Mouse (Mus musculus): ENCODE results near the gene Fgfr2. TPM values are rescaled to one million over a fixed set of nuclear protein-coding genes. Genes with fewer than 3 reads are reported as not detected.

The Fgfr2 gene
- total and polyA plus RNA-seq, 2 experiments from 2014 or later = 17.1 to 47.6 TPM

DNA sequence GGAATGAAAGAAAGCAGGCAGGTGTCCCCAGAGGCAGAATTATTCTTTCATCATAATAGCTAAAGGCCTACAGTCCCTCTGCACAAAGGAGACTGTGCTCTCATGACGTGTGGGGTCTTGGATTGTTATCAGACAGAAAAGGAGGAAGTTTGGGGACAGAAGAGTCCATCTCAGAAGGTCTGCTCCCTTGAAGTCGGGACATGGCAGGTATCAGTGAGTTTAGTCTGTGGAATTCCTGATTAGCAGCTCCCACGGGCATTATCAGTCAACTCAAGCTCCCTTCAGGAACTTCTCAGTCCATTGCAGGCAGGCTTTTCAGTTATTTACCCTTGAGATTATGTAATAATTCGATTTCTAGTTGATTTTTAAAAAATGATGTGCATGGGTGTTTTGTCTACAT is 2559.3 kb downstream of the Fgfr2 start:
- ATAC-seq (no peak), DNase-seq (no peak)
- Histone ChIP-seq H3K36me3 (ENCODE audit: insufficient read depth) (no peaks in the 10 kb centered on the region), H3K4me1 (ENCODE audit: insufficient read depth) (no peaks in the 10 kb centered on the region), H3K9me3 (ENCODE audit: low read length) (no peaks in the 10 kb centered on the region), H3K4me2 (ENCODE audit: low read depth) (no peak overlapping the region), H3K27me3 (ENCODE audit: insufficient read depth, low read length) (no peaks in the 10 kb centered on the region), H3K9ac (no peak overlapping the region), H3K27ac (ENCODE audit: low read depth, low read length) (no peak overlapping the region), H3K4me3 (ENCODE audit: low read depth, low read length) (no peak overlapping the region)
- 64% methylated on average over 4 of the region's 4 CpGs for WGBS
- TF ChIP-seq CTCF (IDR thresholded peaks at IDR 0.05; ENCODE audit: low read depth) = no peak

DNA sequence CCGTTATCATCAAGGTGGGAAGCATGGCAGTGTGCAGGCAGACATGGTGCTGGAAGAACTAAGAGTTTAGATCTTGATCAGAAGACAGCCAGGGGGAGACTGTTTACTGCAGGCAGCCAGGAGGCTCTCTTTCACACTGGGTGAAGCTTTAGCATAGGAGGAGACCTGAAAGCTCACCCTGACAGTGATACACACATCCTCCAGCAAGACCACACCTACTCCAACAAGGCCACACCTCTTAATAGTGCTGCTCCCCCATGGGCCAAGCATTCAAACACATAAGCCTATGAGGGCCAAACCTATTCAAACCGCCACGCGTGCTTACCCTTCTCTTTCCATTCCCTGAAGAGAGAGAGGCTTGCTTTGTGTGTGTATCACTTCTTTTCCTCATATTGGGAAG is 2559.9 kb downstream of the Fgfr2 start:
- no peak for TF ChIP-seq CTCF (IDR thresholded peaks at IDR 0.05; ENCODE audit: low read depth)
- no peak for DNase-seq
- Histone ChIP-seq H3K4me3 (ENCODE audit: low read depth, low read length) (no peak overlapping the region), H3K36me3 (ENCODE audit: insufficient read depth) (no peaks in the 10 kb centered on the region), H3K4me2 (ENCODE audit: low read depth) (no peak overlapping the region), H3K9ac (no peak overlapping the region), H3K9me3 (ENCODE audit: low read length) (no peaks in the 10 kb centered on the region), H3K4me1 (ENCODE audit: insufficient read depth) (no peaks in the 10 kb centered on the region), H3K27ac (ENCODE audit: low read depth, low read length) (no peak overlapping the region), H3K27me3 (ENCODE audit: insufficient read depth, low read length) (no peaks in the 10 kb centered on the region)
- WGBS = 86% methylated on average over 4 of the region's 4 CpGs
- ATAC-seq = no peak

DNA sequence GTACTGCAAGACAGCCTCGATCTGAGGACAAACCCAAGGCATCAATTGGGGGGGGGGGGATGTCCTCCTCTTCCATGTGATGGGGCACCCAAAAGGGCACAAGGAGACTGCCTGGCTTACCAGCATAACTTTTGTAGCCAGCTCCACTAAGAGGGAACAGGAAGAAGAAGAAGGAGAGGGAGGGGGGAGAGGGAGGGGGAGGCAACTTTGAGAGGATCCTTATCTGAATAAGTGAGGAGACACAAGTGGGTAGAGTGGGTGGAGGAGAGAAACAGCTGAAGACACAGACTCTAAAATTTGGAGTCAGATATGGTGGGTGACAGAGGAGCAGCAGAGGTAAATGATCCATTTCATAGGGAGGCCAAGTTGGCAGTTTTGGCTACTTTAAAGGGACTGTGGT is 2562.2 kb downstream of the Fgfr2 start:
- no peak overlapping the region for H3K4me3 ChIP-seq (ENCODE audit: low read depth, low read length)
- DNase-seq = no peak
- no peaks in the 10 kb centered on the region for H3K36me3 ChIP-seq (ENCODE audit: insufficient read depth)
- H3K4me2 ChIP-seq (ENCODE audit: low read depth) = no peak overlapping the region
- H3K27ac ChIP-seq (ENCODE audit: low read depth, low read length) = no peak overlapping the region
- no peaks in the 10 kb centered on the region for H3K9me3 ChIP-seq (ENCODE audit: low read length)
- no peak overlapping the region for H3K9ac ChIP-seq
- WGBS = 88% methylated on average over 1 of the region's 1 CpGs
- no peaks in the 10 kb centered on the region for H3K4me1 ChIP-seq (ENCODE audit: insufficient read depth)
- H3K27me3 ChIP-seq (ENCODE audit: insufficient read depth, low read length) = no peaks in the 10 kb centered on the region
- no peak for ATAC-seq
- TF ChIP-seq CTCF (IDR thresholded peaks at IDR 0.05; ENCODE audit: low read depth) = no peak

DNA sequence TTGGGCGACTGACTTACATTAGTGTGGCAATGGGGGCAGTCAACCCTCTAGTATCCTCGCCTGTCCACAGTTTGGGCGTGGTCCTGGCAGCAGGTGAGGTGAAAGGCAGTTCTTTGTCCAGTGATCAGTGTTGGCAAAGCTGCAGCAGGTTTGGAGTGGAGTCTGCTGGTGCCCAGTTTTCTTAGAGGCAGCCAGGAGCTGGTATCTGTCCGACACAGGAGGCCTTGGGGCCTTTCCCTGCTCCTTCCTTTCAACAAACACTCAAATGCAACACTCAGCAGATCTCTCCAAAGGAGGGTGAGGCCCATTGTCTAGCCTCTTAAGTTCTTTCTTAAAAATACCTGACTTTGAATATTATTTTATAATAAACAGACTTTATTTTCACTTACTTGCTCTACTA is 2564.6 kb downstream of the Fgfr2 start:
- H3K4me2 ChIP-seq (ENCODE audit: low read depth) = no peak overlapping the region
- no peak overlapping the region for H3K27ac ChIP-seq (ENCODE audit: low read depth, low read length)
- WGBS = 79% methylated on average over 4 of the region's 4 CpGs
- H3K9me3 ChIP-seq (ENCODE audit: low read length) = no peaks in the 10 kb centered on the region
- no peak for TF ChIP-seq CTCF (IDR thresholded peaks at IDR 0.05; ENCODE audit: low read depth)
- no peak overlapping the region for H3K9ac ChIP-seq
- H3K36me3 ChIP-seq (ENCODE audit: insufficient read depth) = no peaks in the 10 kb centered on the region
- no peaks in the 10 kb centered on the region for H3K4me1 ChIP-seq (ENCODE audit: insufficient read depth)
- no peak for ATAC-seq
- no peak overlapping the region for H3K4me3 ChIP-seq (ENCODE audit: low read depth, low read length)
- no peak for DNase-seq
- H3K27me3 ChIP-seq (ENCODE audit: insufficient read depth, low read length) = no peaks in the 10 kb centered on the region

DNA sequence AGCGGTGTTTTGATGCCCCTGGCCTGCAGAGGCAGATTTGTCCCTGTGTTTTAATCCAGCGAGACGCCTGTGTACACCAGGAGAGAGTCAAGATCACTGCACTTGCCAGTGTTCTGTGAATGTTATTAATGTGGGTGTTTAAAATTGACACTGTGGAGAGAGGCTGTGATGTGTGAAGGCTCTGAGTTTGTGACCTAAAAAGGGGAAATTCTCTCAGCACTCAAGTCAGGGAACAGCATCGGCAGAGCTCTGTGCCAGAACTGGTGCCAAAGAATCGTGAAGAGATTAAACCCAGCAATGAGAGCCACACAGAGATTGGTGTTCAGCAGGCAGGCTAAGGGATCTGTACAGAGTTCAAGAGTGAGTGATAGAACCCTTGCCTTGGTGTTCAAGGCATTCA is 2567.6 kb downstream of the Fgfr2 start:
- Histone ChIP-seq H3K4me2 (ENCODE audit: low read depth) (no peak overlapping the region), H3K27ac (ENCODE audit: low read depth, low read length) (no peak overlapping the region), H3K9ac (no peak overlapping the region), H3K36me3 (ENCODE audit: insufficient read depth) (no peaks in the 10 kb centered on the region), H3K4me1 (ENCODE audit: insufficient read depth) (no peaks in the 10 kb centered on the region), H3K4me3 (ENCODE audit: low read depth, low read length) (no peak overlapping the region), H3K9me3 (ENCODE audit: low read length) (no peaks in the 10 kb centered on the region), H3K27me3 (ENCODE audit: insufficient read depth, low read length) (no peaks in the 10 kb centered on the region)
- ATAC-seq = no peak
- WGBS = 19% methylated on average over 5 of the region's 5 CpGs
- no peak for DNase-seq
- TF ChIP-seq CTCF (IDR thresholded peaks at IDR 0.05; ENCODE audit: low read depth) = no peak

DNA sequence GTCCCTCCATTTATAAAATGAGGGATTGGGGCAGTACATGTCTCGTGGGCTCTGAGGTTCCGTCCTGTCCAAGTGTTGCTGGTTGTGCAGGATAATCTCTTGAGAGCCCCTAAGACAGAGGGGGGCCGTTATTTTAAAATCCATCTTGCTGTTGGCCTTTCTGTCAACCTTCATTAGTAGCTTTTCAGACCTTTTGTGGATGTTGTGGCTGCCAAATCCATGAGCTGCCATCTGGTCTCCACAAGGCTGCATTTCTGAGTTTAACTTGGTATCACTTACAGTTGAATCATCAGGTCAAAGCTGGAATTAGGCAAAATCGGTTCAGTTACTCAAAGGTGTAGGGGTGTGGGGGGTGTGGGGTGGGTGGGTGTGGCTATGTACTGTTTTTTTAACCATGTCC is 2569.8 kb downstream of the Fgfr2 start:
- TF ChIP-seq CTCF (IDR thresholded peaks at IDR 0.05; ENCODE audit: low read depth) = no peak
- 43% methylated on average over 4 of the region's 4 CpGs for WGBS
- Histone ChIP-seq H3K4me2 (ENCODE audit: low read depth) (no peak overlapping the region), H3K9me3 (ENCODE audit: low read length) (no peaks in the 10 kb centered on the region), H3K36me3 (ENCODE audit: insufficient read depth) (no peaks in the 10 kb centered on the region), H3K27me3 (ENCODE audit: insufficient read depth, low read length) (no peaks in the 10 kb centered on the region), H3K27ac (ENCODE audit: low read depth, low read length) (no peak overlapping the region), H3K4me1 (ENCODE audit: insufficient read depth) (no peaks in the 10 kb centered on the region), H3K9ac (no peak overlapping the region), H3K4me3 (ENCODE audit: low read depth, low read length) (no peak overlapping the region)
- no peak for DNase-seq
- ATAC-seq = no peak

DNA sequence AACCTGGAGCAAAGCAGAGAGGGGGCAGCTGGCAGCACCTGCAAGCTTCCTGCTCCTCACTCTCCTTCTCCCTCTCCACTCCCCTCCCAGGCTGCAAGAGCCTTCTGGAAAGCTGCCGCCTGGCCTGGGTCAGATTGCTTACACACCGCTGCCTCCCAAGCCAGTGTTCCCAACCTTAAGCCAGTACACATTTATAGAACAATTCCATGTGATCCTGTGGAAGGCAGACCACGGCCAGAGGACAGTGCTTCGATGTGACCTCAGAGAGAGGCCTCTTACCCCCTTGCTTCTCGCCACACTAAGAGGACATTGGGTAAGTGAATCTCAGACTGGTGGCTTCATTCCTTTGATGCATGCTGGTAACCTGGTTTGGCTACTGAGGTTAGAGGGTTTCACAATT is 2570.4 kb downstream of the Fgfr2 start:
- ATAC-seq (no peak), DNase-seq (no peak)
- H3K4me1 ChIP-seq (ENCODE audit: insufficient read depth) = no peaks in the 10 kb centered on the region
- no peak for TF ChIP-seq CTCF (IDR thresholded peaks at IDR 0.05; ENCODE audit: low read depth)
- no peak overlapping the region for H3K27ac ChIP-seq (ENCODE audit: low read depth, low read length)
- H3K9ac ChIP-seq = no peak overlapping the region
- WGBS = 53% methylated on average over 5 of the region's 5 CpGs
- no peaks in the 10 kb centered on the region for H3K27me3 ChIP-seq (ENCODE audit: insufficient read depth, low read length)
- no peaks in the 10 kb centered on the region for H3K9me3 ChIP-seq (ENCODE audit: low read length)
- H3K36me3 ChIP-seq (ENCODE audit: insufficient read depth) = no peaks in the 10 kb centered on the region
- no peak overlapping the region for H3K4me2 ChIP-seq (ENCODE audit: low read depth)
- H3K4me3 ChIP-seq (ENCODE audit: low read depth, low read length) = no peak overlapping the region

All from forebrain, postnatal 0 days (tissue).